Mouse (Mus musculus) frontal cortex, postnatal 25 days (tissue): ENCODE measurements around the gene Nbr1.

Experiments used
- DNase-seq, 2 experiments: peaks; one replicate each; pipeline ENCODE4 v3.0.0; 2022; ENCODE audit warnings: low spot score in 2 of 2

Nbr1 gene

GRCm38 (mm10) chr11:101551751-101552475 lies at the start of gene Nbr1, which contains the start of gene Brca1:
Gene Nbr1 (plus strand): TSS chr11:101552149.
Gene Brca1 (minus strand): TSS chr11:101551955.
- DNase-seq = peak; percentile 83 to 84

- DNase-seq = no peak
Measured at GRCm38 (mm10) chr11:101506269-101506780, 45.6 kb upstream of the Nbr1 start.

GRCm38 (mm10) chr11:101507090-101507489 lies 44.9 kb upstream of the Nbr1 start:
- no peak for DNase-seq

- no peak for DNase-seq
Measured at GRCm38 (mm10) chr11:101518937-101519336, 33.0 kb upstream of the Nbr1 start.

- DNase-seq = no peak
Measured at GRCm38 (mm10) chr11:101519364-101519763, 32.6 kb upstream of the Nbr1 start.

- no peak for DNase-seq
Measured at GRCm38 (mm10) chr11:101524446-101524845, 27.5 kb upstream of the Nbr1 start.

- no peak for DNase-seq
Measured at GRCm38 (mm10) chr11:101525056-101525455, 26.9 kb upstream of the Nbr1 start.

- peak in 1 of 2 experiments; percentile 11 for DNase-seq
Measured at GRCm38 (mm10) chr11:101525936-101526595, 25.9 kb upstream of the Nbr1 start.

- no peak for DNase-seq
Measured at GRCm38 (mm10) chr11:101526686-101527085, 25.3 kb upstream of the Nbr1 start.

GRCm38 (mm10) chr11:101543533-101543932 lies 8.4 kb upstream of the Nbr1 start:
- DNase-seq = no peak

- no peak for DNase-seq
Measured at GRCm38 (mm10) chr11:101544132-101544531, 7.8 kb upstream of the Nbr1 start.

- no peak for DNase-seq
Measured at GRCm38 (mm10) chr11:101548526-101548925, 3.4 kb upstream of the Nbr1 start.

- peak; percentile 94 to 96 for DNase-seq
Measured at GRCm38 (mm10) chr11:101552476-101553300, 739 bp downstream of the Nbr1 start.

GRCm38 (mm10) chr11:101553354-101553930 lies 1.5 kb downstream of the Nbr1 start:
- no peak for DNase-seq

- DNase-seq = no peak
Measured at GRCm38 (mm10) chr11:101556541-101556940, 4.6 kb downstream of the Nbr1 start.

- DNase-seq = no peak
Measured at GRCm38 (mm10) chr11:101556954-101557353, 5.0 kb downstream of the Nbr1 start.

GRCm38 (mm10) chr11:101562391-101562790 lies 10.4 kb downstream of the Nbr1 start:
- DNase-seq = no peak

- no peak for DNase-seq
Measured at GRCm38 (mm10) chr11:101568421-101568820, 16.5 kb downstream of the Nbr1 start.

- DNase-seq = no peak
Measured at GRCm38 (mm10) chr11:101576116-101576515, 24.2 kb downstream of the Nbr1 start.

GRCm38 (mm10) chr11:101581081-101581764 lies 29.3 kb downstream of the Nbr1 start:
- no peak for DNase-seq
